Mouse (Mus musculus) G1E-ER4 (cell line): ENCODE results near the gene Diras2. TPM values are rescaled to one million over a fixed set of nuclear protein-coding genes. Genes with fewer than 3 reads are reported as not detected.

Source experiments
- GATA1 ChIP-seq: IDR thresholded peaks from one replicate; pipeline ENCODE4 v1.8.0; 2012; ENCODE audit warnings: low read length, inconsistent platforms
- polyA plus RNA-seq: library from polyadenylated mRNA; stranded (reverse); fragments of >175 nt; gene quantifications from 2 replicates; pipeline ENCODE4 v1.2.3, GENCODE M21; 2012

Diras2 gene
- not detected in 2 replicates for polyA plus RNA-seq

- no peak for TF ChIP-seq GATA1
These were observed at the start of gene Diras2 for GRCm38 (mm10) chr13:52531121-52531520. TSS of gene Diras2 (minus strand) at chr13:52531279.

- TF ChIP-seq GATA1 = no peak
These were observed 47.7 kb upstream of the Diras2 start for GRCm38 (mm10) chr13:52578776-52579175.

GRCm38 (mm10) chr13:52577939-52578338 lies 46.9 kb upstream of the Diras2 start:
- no peak for TF ChIP-seq GATA1

GRCm38 (mm10) chr13:52577326-52577920 lies 46.3 kb upstream of the Diras2 start:
- TF ChIP-seq GATA1 = no peak

GRCm38 (mm10) chr13:52576841-52577240 lies 45.8 kb upstream of the Diras2 start:
- TF ChIP-seq GATA1 = no peak

- no peak for TF ChIP-seq GATA1
These were observed 45.0 kb upstream of the Diras2 start for GRCm38 (mm10) chr13:52576021-52576614.

- TF ChIP-seq GATA1 = no peak
These were observed 44.4 kb upstream of the Diras2 start for GRCm38 (mm10) chr13:52575483-52575882.

GRCm38 (mm10) chr13:52574311-52574710 lies 43.2 kb upstream of the Diras2 start:
- no peak for TF ChIP-seq GATA1

GRCm38 (mm10) chr13:52572451-52573446 lies 41.7 kb upstream of the Diras2 start:
- TF ChIP-seq GATA1 = no peak

GRCm38 (mm10) chr13:52571591-52572384 lies 40.7 kb upstream of the Diras2 start:
- TF ChIP-seq GATA1 = no peak

GRCm38 (mm10) chr13:52570276-52570675 lies 39.2 kb upstream of the Diras2 start:
- no peak for TF ChIP-seq GATA1

GRCm38 (mm10) chr13:52569194-52569769 lies 38.2 kb upstream of the Diras2 start:
- TF ChIP-seq GATA1 = no peak

- no peak for TF ChIP-seq GATA1
These were observed 35.7 kb upstream of the Diras2 start for GRCm38 (mm10) chr13:52566777-52567176.

GRCm38 (mm10) chr13:52566188-52566760 lies 35.2 kb upstream of the Diras2 start:
- no peak for TF ChIP-seq GATA1
